Mouse (Mus musculus) midbrain, embryonic 16.5 days (tissue): ENCODE results near the gene Sec61a1. TPM values are rescaled to one million over a fixed set of nuclear protein-coding genes. Genes with fewer than 3 reads are reported as not detected.

Experiments
- ATAC-seq: fragments of 200-750 bp; cut with Nextera tagmentation; 2 replicates; pipeline ENCODE4 v1.8.0; 2017; ENCODE audit warnings: moderate TSS enrichment
- H3K27ac ChIP-seq: fragments of 300-500 bp; sonication (generic); 2 replicates; pipeline ENCODE4 v1.5.1; 2014; ENCODE audit warnings: mild to moderate bottlenecking, low read length, mixed read lengths
- H3K27me3 ChIP-seq: fragments of 300-500 bp; sonication (generic); 2 replicates; pipeline ENCODE4 v1.6.1; 2014; ENCODE audit warnings: low read depth, low read length, mixed read lengths; ENCODE audit not compliant: control insufficient read depth, insufficient read depth
- H3K36me3 ChIP-seq: fragments of 300-500 bp; sonication (generic); 2 replicates; pipeline ENCODE4 v1.6.1; 2014; ENCODE audit warnings: mild to moderate bottlenecking, low read length, moderate library complexity, mixed read lengths; ENCODE audit not compliant: control insufficient read depth, insufficient read depth
- H3K4me1 ChIP-seq: fragments of 300-500 bp; sonication (generic); 2 replicates; pipeline ENCODE4 v1.6.1; 2014; ENCODE audit warnings: mild to moderate bottlenecking, low read length, mixed read lengths; ENCODE audit not compliant: control insufficient read depth, insufficient read depth
- H3K4me2 ChIP-seq: fragments of 300-500 bp; sonication (generic); 2 replicates; pipeline ENCODE4 v1.6.1; 2014; ENCODE audit warnings: mild to moderate bottlenecking, low read length, mixed read lengths
- H3K4me3 ChIP-seq: fragments of 300-500 bp; sonication (generic); 2 replicates; pipeline ENCODE4 v1.5.1; 2014; ENCODE audit warnings: low read depth, mild to moderate bottlenecking, low read length, moderate library complexity, mixed read lengths
- H3K9ac ChIP-seq: fragments of 300-500 bp; sonication (generic); 2 replicates; pipeline ENCODE4 v1.6.1; 2014; ENCODE audit warnings: low read depth, low read length, mixed read lengths
- H3K9me3 ChIP-seq: fragments of 300-500 bp; sonication (generic); replicated peaks from 2 replicates; pipeline ENCODE4 v1.6.1; 2014; ENCODE audit warnings: mild to moderate bottlenecking, low read length, mixed read lengths; ENCODE audit not compliant: control insufficient read depth, poor library complexity, severe bottlenecking
- WGBS: fragments of 180-500 bp; shearing (Covaris S2); extraction: QIAGEN DNeasy Blood & Tissue Kit; methylation state at CpG from one replicate; pipeline ENCODE4 v1.1.7; 2014; 5-methylcytosine and 5-hydroxymethylcytosine counted together
- polyA plus RNA-seq: library from polyadenylated mRNA; unstranded; fragments of >200 nt; fragmentation: Nextera tagmentation; extraction: Ambion mirVana; gene quantifications from 2 replicates; pipeline ENCODE4 v1.2.1, GENCODE M21; 2015

The Sec61a1 gene
- polyA plus RNA-seq, 1 experiment from 2014 or later = 162 TPM

DNA sequence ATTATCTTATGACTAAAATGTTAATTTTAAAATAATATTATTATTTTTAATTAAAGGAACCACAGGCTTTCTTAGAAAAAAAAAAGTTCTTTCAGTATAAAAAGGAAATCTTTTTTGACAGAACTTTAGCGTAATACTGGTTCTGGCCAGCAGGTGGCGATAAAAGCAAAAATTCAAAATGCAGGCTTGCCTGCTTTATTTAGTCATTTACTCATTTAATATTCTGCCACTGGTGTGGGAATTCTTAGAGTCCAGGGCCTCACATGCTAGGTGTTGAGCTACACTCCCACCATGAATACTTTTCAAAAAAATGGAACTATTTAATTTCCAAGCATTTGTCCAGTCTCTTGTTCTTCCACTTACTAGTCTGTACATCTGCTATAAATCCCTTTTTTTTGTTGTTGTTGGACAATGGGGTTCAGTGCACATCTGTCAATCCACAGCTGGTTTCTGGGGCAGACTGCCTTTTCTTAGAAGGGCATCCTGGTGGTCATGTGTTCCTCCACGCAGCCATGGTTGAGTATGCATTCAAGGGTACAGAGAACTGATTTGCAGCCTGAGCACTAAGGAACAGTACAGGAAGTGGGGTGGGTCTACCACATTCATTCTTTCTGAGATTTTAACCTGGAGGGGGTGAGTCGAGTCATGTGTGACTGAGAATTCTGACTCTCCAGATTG, 30.6 kb upstream of the Sec61a1 start:
- Histone ChIP-seq H3K27me3 (no peaks in the 10 kb centered on the region), H3K36me3 (no peaks in the 10 kb centered on the region), H3K4me3 (no peak overlapping the region), H3K9ac (no peak overlapping the region), H3K9me3 (no peaks in the 10 kb centered on the region), H3K4me2 (no peak overlapping the region), H3K27ac (no peak overlapping the region), H3K4me1 (peaks cover 7% of the 10 kb centered on the region; the same call in 1 of the 2 replicates)
- ATAC-seq = no peak
- WGBS = 23% methylated on average over 4 of the region's 4 CpGs

DNA sequence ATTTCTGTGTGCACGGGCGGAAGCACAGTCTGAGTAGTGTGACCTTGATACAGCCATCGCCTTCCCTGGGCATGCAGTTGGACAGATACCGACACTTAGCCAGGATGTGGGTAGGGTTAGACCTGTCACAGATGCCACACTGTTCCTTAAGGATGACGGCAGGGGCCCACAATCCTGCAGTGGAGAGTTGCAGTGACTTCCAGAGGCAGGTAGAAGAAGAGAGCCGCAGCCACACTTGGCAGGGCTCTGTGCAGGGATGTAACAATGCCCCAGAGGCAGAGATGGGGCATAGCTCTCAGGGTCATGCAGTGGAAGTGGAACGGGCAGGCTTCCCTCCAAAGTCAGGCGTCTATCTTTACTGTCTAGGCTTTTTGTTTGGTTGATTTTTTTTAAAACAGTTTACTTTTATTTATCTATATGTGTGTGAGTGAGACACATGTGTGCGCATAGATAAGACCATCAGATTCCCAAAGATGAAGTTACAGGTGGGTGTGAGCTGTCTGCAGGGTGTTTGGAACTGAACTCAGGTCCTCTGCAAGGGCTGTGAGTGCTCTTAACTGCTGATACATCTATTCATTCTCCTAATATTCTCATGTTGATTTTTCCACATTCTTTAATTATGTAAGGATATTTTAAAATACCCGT, 29.8 kb upstream of the Sec61a1 start:
- Histone ChIP-seq H3K27me3 (no peaks in the 10 kb centered on the region), H3K9ac (no peak overlapping the region), H3K27ac (no peak overlapping the region), H3K36me3 (no peaks in the 10 kb centered on the region), H3K4me3 (no peak overlapping the region), H3K4me1 (peaks cover 7% of the 10 kb centered on the region; the same call in 1 of the 2 replicates), H3K4me2 (no peak overlapping the region), H3K9me3 (no peaks in the 10 kb centered on the region)
- no peak for ATAC-seq
- 88% methylated on average over 10 of the region's 10 CpGs for WGBS

DNA sequence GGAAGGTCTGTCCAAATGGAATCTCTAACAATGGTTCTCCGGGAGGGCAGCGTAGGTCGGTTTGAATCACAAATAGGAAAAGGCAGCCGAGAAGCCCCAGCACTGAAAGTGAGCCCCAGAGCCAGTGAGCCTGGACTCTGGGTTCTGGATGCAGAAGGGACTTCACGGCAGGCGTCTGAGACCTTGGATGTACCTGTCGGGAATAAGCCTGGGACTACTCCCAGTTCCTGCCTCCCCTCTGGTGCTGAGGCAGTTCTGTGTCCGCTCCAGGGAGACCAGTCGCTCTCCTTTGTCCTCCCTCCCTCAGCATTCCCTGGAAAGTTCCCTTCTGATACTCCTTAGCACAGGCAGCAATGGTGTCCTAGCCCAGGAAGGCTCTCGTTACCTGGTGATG, 26.7 kb upstream of the Sec61a1 start:
- WGBS = 16% methylated on average over 10 of the region's 10 CpGs
- Histone ChIP-seq H3K4me2 (no peak overlapping the region), H3K27ac (no peak overlapping the region), H3K9me3 (no peaks in the 10 kb centered on the region), H3K4me3 (no peak overlapping the region), H3K36me3 (no peaks in the 10 kb centered on the region), H3K9ac (no peak overlapping the region; the same call in 1 of the 2 replicates), H3K4me1 (peaks cover 7% of the 10 kb centered on the region; the same call in 1 of the 2 replicates), H3K27me3 (no peaks in the 10 kb centered on the region)
- peak; percentile 12; the same call in 1 of the 2 replicates for ATAC-seq

DNA sequence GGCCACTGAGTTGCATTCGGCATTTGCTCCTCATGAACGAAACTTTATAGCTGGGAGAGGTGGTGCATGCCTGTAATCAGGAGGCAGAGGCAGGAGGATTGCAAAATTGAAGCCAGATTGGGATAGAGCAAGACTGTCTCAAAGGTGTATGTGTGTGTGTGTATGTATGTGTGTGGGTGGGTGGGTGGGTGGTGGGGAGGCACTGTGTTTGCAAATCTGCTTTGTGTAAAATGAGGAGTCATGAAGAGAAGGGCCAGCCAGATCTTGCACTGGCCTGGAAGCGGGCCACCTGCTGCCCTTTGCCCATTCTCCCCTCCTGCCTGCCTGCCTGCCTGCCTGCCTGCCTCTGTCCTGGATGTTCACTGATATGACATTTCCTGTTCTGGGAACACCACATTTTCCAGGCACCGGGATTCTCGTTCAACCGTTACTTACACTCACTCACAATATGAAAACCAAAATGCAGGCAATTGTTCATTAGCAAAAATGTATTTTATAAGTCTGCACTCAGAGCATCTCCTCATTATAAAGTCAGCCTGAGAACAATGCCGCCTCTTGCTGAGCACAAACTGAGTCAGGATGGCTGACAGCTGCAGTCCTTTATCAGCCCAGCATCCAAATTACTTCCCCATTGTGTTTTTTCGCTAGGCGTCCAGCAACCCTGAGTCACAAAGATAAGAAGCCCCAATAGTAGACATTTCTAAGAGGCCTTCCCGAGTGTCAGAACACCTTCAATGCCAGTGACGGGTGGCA, 26.1 kb upstream of the Sec61a1 start:
- Histone ChIP-seq H3K4me3 (no peak overlapping the region), H3K27me3 (no peaks in the 10 kb centered on the region), H3K27ac (peak overlapping the region; percentile 8; the same call in 1 of the 2 replicates), H3K36me3 (no peaks in the 10 kb centered on the region), H3K9ac (no peak overlapping the region; the same call in 1 of the 2 replicates), H3K4me1 (peaks cover 7% of the 10 kb centered on the region; the same call in 1 of the 2 replicates), H3K4me2 (no peak overlapping the region), H3K9me3 (no peaks in the 10 kb centered on the region)
- 27% methylated on average over 11 of the region's 11 CpGs for WGBS
- ATAC-seq = peak; percentile 27; the same call in 1 of the 2 replicates

DNA sequence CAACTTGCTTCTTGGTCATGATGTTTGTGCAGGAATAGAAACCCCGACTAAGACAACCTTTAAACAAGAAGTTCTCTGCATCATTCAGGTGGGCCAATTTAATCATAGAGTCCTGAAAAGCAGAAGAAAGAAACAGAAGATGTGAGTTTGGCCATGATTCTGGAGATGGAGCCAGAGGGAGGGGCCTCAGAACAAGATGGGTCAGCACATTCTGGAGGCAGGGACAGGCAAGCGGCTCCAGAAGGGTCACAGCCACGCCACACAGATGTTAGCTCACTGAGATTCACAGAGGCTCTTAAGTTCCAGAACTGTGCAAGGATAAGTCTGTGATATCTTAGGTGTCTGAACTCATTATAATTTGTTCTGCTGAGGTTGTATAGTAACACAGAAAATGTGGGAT, 25.5 kb upstream of the Sec61a1 start:
- Histone ChIP-seq H3K27ac (no peak overlapping the region), H3K9ac (no peak overlapping the region), H3K4me1 (peaks cover 7% of the 10 kb centered on the region; the same call in 1 of the 2 replicates), H3K4me3 (no peak overlapping the region), H3K27me3 (no peaks in the 10 kb centered on the region), H3K4me2 (no peak overlapping the region), H3K9me3 (no peaks in the 10 kb centered on the region), H3K36me3 (no peaks in the 10 kb centered on the region)
- 93% methylated on average over 3 of the region's 3 CpGs for WGBS
- no peak for ATAC-seq

DNA sequence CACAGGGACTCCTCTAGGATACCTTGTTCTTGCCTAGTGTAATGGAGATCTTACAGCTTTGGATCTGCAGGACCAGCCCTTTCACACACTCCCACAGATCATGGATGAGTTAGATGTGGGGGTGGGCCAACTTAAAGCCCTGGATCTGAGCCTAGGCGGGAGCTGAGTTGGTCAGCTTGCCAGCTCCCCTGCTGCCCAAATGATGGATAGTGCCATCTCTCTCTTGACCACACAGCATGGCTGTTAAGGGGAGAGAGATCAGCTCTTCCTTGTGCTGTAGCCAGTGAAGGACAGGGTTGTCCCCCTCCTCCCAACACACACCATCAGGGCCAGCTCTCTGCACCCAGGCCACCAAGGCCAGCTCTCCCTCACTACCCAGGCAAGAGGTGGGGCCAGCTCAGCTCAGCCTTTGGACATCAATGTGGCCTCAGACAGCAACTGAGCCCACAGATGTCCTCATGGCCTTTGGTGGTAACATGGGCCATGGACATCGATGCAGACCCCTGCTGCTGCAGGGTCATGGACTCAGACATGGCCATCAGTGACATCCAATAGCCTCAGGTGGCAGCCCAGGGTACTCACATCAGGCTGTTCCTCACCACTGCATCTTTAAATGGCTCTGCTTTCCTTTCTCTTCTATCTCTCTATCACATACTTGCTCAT, 21.5 kb upstream of the Sec61a1 start:
- H3K9ac ChIP-seq = no peak overlapping the region
- WGBS = 77% methylated on average over 2 of the region's 2 CpGs
- H3K36me3 ChIP-seq = no peaks in the 10 kb centered on the region

DNA sequence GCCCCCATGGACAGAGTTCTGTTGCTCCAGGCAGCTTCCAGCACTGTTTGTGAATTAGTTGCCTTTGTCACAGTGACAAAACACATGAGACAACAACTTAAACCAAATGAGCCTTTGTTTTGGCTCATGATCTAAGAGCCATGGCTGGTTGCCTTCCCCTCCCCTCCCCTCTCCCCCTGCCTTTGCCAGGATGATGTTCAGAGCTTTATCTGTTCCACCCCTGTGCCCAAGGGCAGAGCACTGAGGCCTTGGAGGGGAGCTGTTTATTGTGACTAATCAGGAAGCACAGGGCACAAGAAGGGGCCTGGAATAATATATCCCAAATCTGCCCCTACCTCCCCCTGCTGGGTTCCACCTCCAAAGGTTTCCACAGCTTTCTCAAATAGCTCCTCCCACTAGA, 11.6 kb upstream of the Sec61a1 start:
- no peak overlapping the region for H3K4me3 ChIP-seq
- no peak for ATAC-seq
- H3K27ac ChIP-seq = no peak overlapping the region

More for the DNA sequence above, 21.5 kb upstream of the Sec61a1 start:
- no peak overlapping the region for H3K4me2 ChIP-seq
- H3K27ac ChIP-seq = no peak overlapping the region
- H3K4me1 ChIP-seq = peaks cover 4% of the 10 kb centered on the region; the same call in 1 of the 2 replicates
- H3K27me3 ChIP-seq = no peaks in the 10 kb centered on the region
- H3K9me3 ChIP-seq = no peaks in the 10 kb centered on the region
- ATAC-seq = no peak
- H3K4me3 ChIP-seq = no peak overlapping the region

DNA sequence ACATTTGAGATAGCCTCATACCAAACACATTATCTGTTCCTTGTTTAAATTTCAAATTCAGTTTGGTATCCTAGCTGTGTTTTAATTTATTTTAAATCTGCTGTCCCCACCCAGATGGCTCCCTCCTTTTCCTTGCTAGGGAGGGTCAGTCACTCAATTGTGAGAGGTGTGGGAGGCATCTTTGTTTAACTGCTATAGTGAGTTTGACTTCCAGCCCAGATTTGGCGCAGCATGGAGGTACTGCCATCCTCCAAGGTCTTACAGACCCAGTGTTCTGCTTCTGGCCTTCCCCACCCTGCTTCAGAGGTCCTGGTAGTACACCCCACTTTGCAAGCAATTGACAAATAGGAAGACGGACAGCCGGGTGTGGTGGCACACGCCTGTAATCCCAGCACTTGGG, 5.4 kb upstream of the Sec61a1 start:
- H3K4me1 ChIP-seq = peaks cover 7% of the 10 kb centered on the region
- H3K4me2 ChIP-seq = no peak overlapping the region
- no peak overlapping the region for H3K27ac ChIP-seq
- no peaks in the 10 kb centered on the region for H3K27me3 ChIP-seq
- H3K4me3 ChIP-seq = no peak overlapping the region
- H3K36me3 ChIP-seq = no peaks in the 10 kb centered on the region
- ATAC-seq = no peak
- H3K9me3 ChIP-seq = no peaks in the 10 kb centered on the region
- no peak overlapping the region for H3K9ac ChIP-seq
- WGBS = 88% methylated on average over 4 of the region's 4 CpGs

More for the DNA sequence above, 11.6 kb upstream of the Sec61a1 start:
- no peak overlapping the region for H3K4me2 ChIP-seq
- H3K36me3 ChIP-seq = no peaks in the 10 kb centered on the region
- H3K9ac ChIP-seq = no peak overlapping the region
- H3K4me1 ChIP-seq = no peaks in the 10 kb centered on the region
- no peaks in the 10 kb centered on the region for H3K27me3 ChIP-seq
- H3K9me3 ChIP-seq = no peaks in the 10 kb centered on the region
